Mouse (Mus musculus): ENCODE results near the gene Pank3. TPM values are rescaled to one million over a fixed set of nuclear protein-coding genes. Genes with fewer than 3 reads are reported as not detected.
A peak's percentile ranks its signal among the peaks of the same experiment; 100 is the strongest.
"Not testable (repeated sequence)": the region's sequence is repeated elsewhere in the genome, so short reads cannot be mapped to it uniquely, and the experiment has no call there.

The Pank3 gene
- total RNA-seq, 2 experiments from 2014 or later: 37.2 to 37.9 TPM

GRCm38 (mm10) chr11:35776452-35776851 is 7.2 kb downstream of the Pank3 start:
- DNase-seq (ENCODE audit: low spot score in 2 of 2): no peak

- DNase-seq (ENCODE audit: low spot score in 2 of 2): no peak
Observed at GRCm38 (mm10) chr11:35780336-35780735, 11.1 kb downstream of the Pank3 start.

- DNase-seq (ENCODE audit: low spot score in 2 of 2): no peak
Observed at GRCm38 (mm10) chr11:35782444-35782843, 13.2 kb downstream of the Pank3 start.

- no peak for DNase-seq (ENCODE audit: low spot score in 2 of 2)
Observed at GRCm38 (mm10) chr11:35783038-35783437, 13.8 kb downstream of the Pank3 start.

GRCm38 (mm10) chr11:35784002-35784401 is 14.7 kb downstream of the Pank3 start:
- no peak for DNase-seq (ENCODE audit: low spot score in 2 of 2)

GRCm38 (mm10) chr11:35784537-35784936 is 15.3 kb downstream of the Pank3 start:
- DNase-seq (ENCODE audit: low spot score in 2 of 2): no peak

- no peak for DNase-seq (ENCODE audit: low spot score in 2 of 2)
Observed at GRCm38 (mm10) chr11:35788443-35788842, 19.2 kb downstream of the Pank3 start.

- DNase-seq (ENCODE audit: low spot score in 2 of 2): not testable (repeated sequence)
Observed at GRCm38 (mm10) chr11:35792800-35793199, 23.5 kb downstream of the Pank3 start.

- DNase-seq (ENCODE audit: low spot score in 2 of 2): peak; percentile 25 to 49
Observed at GRCm38 (mm10) chr11:35797751-35798494, 28.6 kb downstream of the Pank3 start.

- peak; percentile 74 to 85 for DNase-seq (ENCODE audit: low spot score in 2 of 2)
Observed at GRCm38 (mm10) chr11:35798495-35798820, 29.2 kb downstream of the Pank3 start.

GRCm38 (mm10) chr11:35798874-35799273 is 29.6 kb downstream of the Pank3 start, which contains the start of gene Fbll1:
Gene Fbll1 (minus strand): TSS chr11:35798884.
- peak in 1 of 2 experiments; percentile 21 for DNase-seq (ENCODE audit: low spot score in 2 of 2)

- no peak for DNase-seq (ENCODE audit: low spot score in 2 of 2)
Observed at GRCm38 (mm10) chr11:35801332-35801731, 32.0 kb downstream of the Pank3 start.

- no peak for DNase-seq (ENCODE audit: low spot score in 2 of 2)
Observed at GRCm38 (mm10) chr11:35811458-35811857, 42.2 kb downstream of the Pank3 start.

GRCm38 (mm10) chr11:35816316-35816715 is 47.0 kb downstream of the Pank3 start:
- no peak for DNase-seq (ENCODE audit: low spot score in 2 of 2)

GRCm38 (mm10) chr11:35827714-35828113 is 58.4 kb downstream of the Pank3 start:
- DNase-seq (ENCODE audit: low spot score in 2 of 2): no peak

GRCm38 (mm10) chr11:35832139-35832538 is 62.9 kb downstream of the Pank3 start:
- DNase-seq (ENCODE audit: low spot score in 2 of 2): no peak

GRCm38 (mm10) chr11:35833270-35833669 is 64.0 kb downstream of the Pank3 start:
- DNase-seq (ENCODE audit: low spot score in 2 of 2): no peak

GRCm38 (mm10) chr11:35834022-35834760 is 64.9 kb downstream of the Pank3 start, which contains the start of gene Rars:
Gene Rars (minus strand): TSS chr11:35834506.
- peak; percentile 93 to 97 for DNase-seq (ENCODE audit: low spot score in 2 of 2)

GRCm38 (mm10) chr11:35837156-35838126 is 68.2 kb downstream of the Pank3 start:
- DNase-seq (ENCODE audit: low spot score in 2 of 2): no peak

- DNase-seq (ENCODE audit: low spot score in 2 of 2): peak; percentile 33 to 72
Observed at GRCm38 (mm10) chr11:35838345-35839338, 69.4 kb downstream of the Pank3 start.
